Mouse (Mus musculus) mesoderm, embryonic 11.5 days (tissue): Measurements from ENCODE around the gene Rnf214.

Experiments used
- DNase-seq: peaks from one replicate; pipeline ENCODE4 v3.0.0-alpha.2; 2012; ENCODE audit warnings: low read depth, low spot score

Gene Rnf214

GRCm38 (mm10) chr9:45815113-45815512 is 91.6 kb downstream of the Rnf214 start:
- DNase-seq, result no peak
